Mouse (Mus musculus): Measurements from ENCODE around the gene Arpc4. TPM values are rescaled to one million over a fixed set of nuclear protein-coding genes. Genes with fewer than 3 reads are reported as not detected.

Gene Arpc4
- polyA plus RNA-seq, 1 experiment from 2014 or later: 203 TPM

DNA sequence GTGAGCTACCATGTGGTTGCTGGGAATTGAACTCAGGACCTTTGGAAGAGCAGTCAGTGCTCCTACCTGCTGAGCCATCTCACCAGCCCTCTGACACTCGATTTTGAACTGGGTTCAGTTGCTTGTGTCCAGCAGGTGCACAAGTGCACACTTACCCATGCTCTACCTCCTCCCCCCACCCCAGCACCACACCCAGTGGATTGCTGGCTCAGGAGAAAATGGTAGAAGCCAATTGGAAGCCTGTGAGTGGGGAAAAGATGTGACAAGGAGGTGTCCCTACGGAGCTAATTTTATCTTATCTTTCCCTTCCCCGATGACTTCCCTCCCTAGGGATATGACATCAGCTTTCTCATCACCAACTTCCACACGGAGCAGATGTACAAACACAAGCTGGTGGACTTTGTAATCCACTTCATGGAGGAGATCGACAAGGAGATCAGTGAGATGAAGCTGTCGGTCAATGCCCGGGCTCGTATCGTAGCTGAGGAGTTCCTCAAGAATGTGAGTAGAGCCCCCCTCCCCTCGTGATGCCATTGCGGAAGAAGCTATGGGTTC lies 7.3 kb downstream of the Arpc4 start:
- Histone ChIP-seq H3K4me1 (ENCODE audit: control insufficient read depth, insufficient read depth, low read length) (no peaks in the 10 kb centered on the region), H3K9ac (replicated peaks; ENCODE audit: low read length) (no peak overlapping the region), H3K27ac (replicated peaks; ENCODE audit: low read depth, low read length) (no peak overlapping the region), H3K4me3 (ENCODE audit: low read depth, low read length) (no peak overlapping the region), H3K9me3 (replicated peaks; ENCODE audit: control insufficient read depth, low read length) (no peaks in the 10 kb centered on the region), H3K36me3 (replicated peaks; ENCODE audit: control insufficient read depth, insufficient read depth, low read depth, low read length) (peaks cover 20% of the 10 kb centered on the region), H3K27me3 (ENCODE audit: control insufficient read depth, insufficient read depth, low read length) (no peaks in the 10 kb centered on the region), H3K4me2 (ENCODE audit: low read depth, low read length) (no peak overlapping the region)
- WGBS: 88% methylated on average over 11 of the region's 11 CpGs
- no peak for ATAC-seq (replicated peaks; ENCODE audit: insufficient number of reproducible peaks, low FRiP score, low TSS enrichment, low read depth)
- no peak for DNase-seq (ENCODE audit: low spot score)

DNA sequence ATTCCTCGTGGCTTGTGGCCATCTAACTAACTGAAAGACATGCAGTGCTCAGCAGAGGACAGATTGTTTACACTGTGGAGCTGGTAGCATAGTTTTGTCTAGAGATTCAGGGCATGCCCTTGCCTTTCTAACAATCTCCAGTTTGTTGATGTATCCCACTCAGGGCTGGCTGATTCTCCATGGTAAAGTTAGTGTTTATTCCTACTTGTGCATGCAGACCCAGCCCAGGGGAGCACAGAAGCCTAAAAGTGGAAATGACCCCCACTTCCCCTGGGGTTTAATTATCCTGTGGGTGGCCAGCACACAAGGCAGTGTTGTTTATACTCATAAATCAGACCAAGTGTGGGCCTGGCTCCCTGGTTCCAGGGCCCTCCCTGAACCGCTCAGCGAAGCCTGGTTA lies 8.1 kb downstream of the Arpc4 start:
- ATAC-seq (replicated peaks; ENCODE audit: insufficient number of reproducible peaks, low FRiP score, low TSS enrichment, low read depth): no peak
- Histone ChIP-seq H3K4me2 (ENCODE audit: low read depth, low read length) (no peak overlapping the region), H3K36me3 (replicated peaks; ENCODE audit: control insufficient read depth, insufficient read depth, low read depth, low read length) (peaks cover 20% of the 10 kb centered on the region), H3K9me3 (replicated peaks; ENCODE audit: control insufficient read depth, low read length) (no peaks in the 10 kb centered on the region), H3K4me1 (ENCODE audit: control insufficient read depth, insufficient read depth, low read length) (no peaks in the 10 kb centered on the region), H3K27ac (replicated peaks; ENCODE audit: low read depth, low read length) (no peak overlapping the region), H3K27me3 (ENCODE audit: control insufficient read depth, insufficient read depth, low read length) (no peaks in the 10 kb centered on the region; the same call in 1 of the 2 replicates), H3K9ac (replicated peaks; ENCODE audit: low read length) (no peak overlapping the region), H3K4me3 (ENCODE audit: low read depth, low read length) (no peak overlapping the region)
- DNase-seq (ENCODE audit: low spot score): no peak
- 86% methylated on average over 3 of the region's 3 CpGs for WGBS

DNA sequence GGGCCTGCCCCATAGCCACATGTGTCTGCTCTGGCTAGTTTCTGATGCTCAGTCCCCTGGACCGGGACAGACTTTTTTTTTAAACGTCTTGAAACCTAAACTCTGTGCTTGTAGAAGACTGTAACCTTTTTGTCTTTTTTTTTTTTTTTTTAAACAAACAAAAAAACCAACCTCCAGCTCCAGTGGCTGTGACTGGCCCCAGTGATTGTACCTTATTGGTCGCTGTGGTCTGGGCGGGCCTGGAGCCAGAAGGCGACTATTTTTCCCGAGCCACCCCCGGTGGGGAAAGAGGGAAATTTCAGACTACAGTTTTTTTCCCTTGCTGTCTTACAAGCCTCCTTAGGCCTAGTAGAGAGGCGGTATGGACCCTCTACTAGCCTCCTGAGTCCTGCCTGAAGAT lies 11.0 kb downstream of the Arpc4 start, which contains the start of gene Ttll3:
TSS of gene Ttll3 (plus strand) at position 301 of the 400 bp plus-strand sequence.
- DNase-seq (ENCODE audit: low spot score) (no peak), ATAC-seq (replicated peaks; ENCODE audit: insufficient number of reproducible peaks, low FRiP score, low TSS enrichment, low read depth) (no peak)
- no peaks in the 10 kb centered on the region; the same call in 1 of the 2 replicates for H3K4me1 ChIP-seq (ENCODE audit: control insufficient read depth, insufficient read depth, low read length)
- no peaks in the 10 kb centered on the region for H3K9me3 ChIP-seq (replicated peaks; ENCODE audit: control insufficient read depth, low read length)
- H3K27ac ChIP-seq (replicated peaks; ENCODE audit: low read depth, low read length): no peak within 1 kb of the TSS
- H3K9ac ChIP-seq (replicated peaks; ENCODE audit: low read length): no peak within 1 kb of the TSS
- no peak within 1 kb of the TSS; the same call in 1 of the 2 replicates for H3K4me2 ChIP-seq (ENCODE audit: low read depth, low read length)
- WGBS: 76% methylated on average over 8 of the region's 8 CpGs
- no peak within 1 kb of the TSS for H3K4me3 ChIP-seq (ENCODE audit: low read depth, low read length)
- no peaks in the 10 kb centered on the region; the same call in 1 of the 2 replicates for H3K27me3 ChIP-seq (ENCODE audit: control insufficient read depth, insufficient read depth, low read length)
- peaks cover 15% of the 10 kb centered on the region for H3K36me3 ChIP-seq (replicated peaks; ENCODE audit: control insufficient read depth, insufficient read depth, low read depth, low read length)

DNA sequence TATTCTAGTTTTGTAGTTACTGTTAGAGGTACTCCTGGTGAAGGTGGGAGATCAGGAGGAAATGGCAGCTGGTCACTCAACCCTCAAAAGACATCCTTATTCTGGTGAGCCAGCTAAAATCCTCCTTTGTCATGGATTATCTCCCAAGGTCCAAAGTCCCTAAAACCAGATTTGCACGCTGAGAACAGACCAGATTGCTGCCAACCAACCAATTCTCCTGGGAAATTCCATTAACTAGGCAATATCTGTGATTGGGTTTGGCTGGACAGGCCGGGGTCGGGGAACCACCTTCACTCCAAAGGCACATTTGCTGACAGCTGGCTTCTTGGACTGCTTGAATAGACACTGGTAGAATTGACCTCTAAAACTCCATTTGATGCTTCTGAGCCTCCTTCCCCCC lies 12.8 kb downstream of the Arpc4 start:
- Histone ChIP-seq H3K4me1 (ENCODE audit: control insufficient read depth, insufficient read depth, low read length) (no peaks in the 10 kb centered on the region; the same call in 1 of the 2 replicates), H3K9ac (replicated peaks; ENCODE audit: low read length) (no peak overlapping the region), H3K9me3 (replicated peaks; ENCODE audit: control insufficient read depth, low read length) (no peaks in the 10 kb centered on the region), H3K27ac (replicated peaks; ENCODE audit: low read depth, low read length) (no peak overlapping the region), H3K4me3 (ENCODE audit: low read depth, low read length) (no peak overlapping the region), H3K27me3 (ENCODE audit: control insufficient read depth, insufficient read depth, low read length) (no peaks in the 10 kb centered on the region; the same call in 1 of the 2 replicates), H3K4me2 (ENCODE audit: low read depth, low read length) (no peak overlapping the region), H3K36me3 (replicated peaks; ENCODE audit: control insufficient read depth, insufficient read depth, low read depth, low read length) (peaks cover 2% of the 10 kb centered on the region)
- no peak for ATAC-seq (replicated peaks; ENCODE audit: insufficient number of reproducible peaks, low FRiP score, low TSS enrichment, low read depth)
- no peak for DNase-seq (ENCODE audit: low spot score)
- 81% methylated on average over 3 of the region's 3 CpGs for WGBS

DNA sequence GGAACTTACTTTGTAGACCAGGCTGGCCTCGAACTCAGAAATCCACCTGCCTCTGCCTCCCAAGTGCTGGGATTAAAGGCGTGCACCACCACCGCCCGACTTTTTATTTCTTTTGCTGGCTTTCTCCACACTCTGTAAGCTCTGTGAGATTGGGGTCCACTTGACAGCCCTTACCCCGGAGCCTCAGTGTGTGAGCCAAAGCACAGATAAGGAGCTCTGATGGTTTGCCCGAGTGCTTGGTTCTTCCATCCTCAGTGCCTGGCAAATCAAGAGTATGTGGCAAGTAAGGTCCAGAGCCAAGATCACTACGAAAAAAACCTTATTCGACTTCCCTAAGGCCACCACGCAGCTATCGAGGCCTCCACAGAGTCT lies 14.1 kb downstream of the Arpc4 start:
- H3K36me3 ChIP-seq (replicated peaks; ENCODE audit: control insufficient read depth, insufficient read depth, low read depth, low read length): no peaks in the 10 kb centered on the region; the same call in none of the 2 replicates
- H3K4me1 ChIP-seq (ENCODE audit: control insufficient read depth, insufficient read depth, low read length): no peaks in the 10 kb centered on the region; the same call in 1 of the 2 replicates
- DNase-seq (ENCODE audit: low spot score) (no peak), ATAC-seq (replicated peaks; ENCODE audit: insufficient number of reproducible peaks, low FRiP score, low TSS enrichment, low read depth) (peak; percentile 2; the same call in 1 of the 2 replicates)
- no peaks in the 10 kb centered on the region; the same call in 1 of the 2 replicates for H3K27me3 ChIP-seq (ENCODE audit: control insufficient read depth, insufficient read depth, low read length)
- H3K27ac ChIP-seq (replicated peaks; ENCODE audit: low read depth, low read length): no peak overlapping the region
- H3K9ac ChIP-seq (replicated peaks; ENCODE audit: low read length): peak overlapping the region; percentile 66
- no peaks in the 10 kb centered on the region for H3K9me3 ChIP-seq (replicated peaks; ENCODE audit: control insufficient read depth, low read length)
- peak overlapping the region; percentile 44 for H3K4me3 ChIP-seq (ENCODE audit: low read depth, low read length)
- 30% methylated on average over 10 of the region's 10 CpGs for WGBS
- peak overlapping the region; percentile 92 for H3K4me2 ChIP-seq (ENCODE audit: low read depth, low read length)

DNA sequence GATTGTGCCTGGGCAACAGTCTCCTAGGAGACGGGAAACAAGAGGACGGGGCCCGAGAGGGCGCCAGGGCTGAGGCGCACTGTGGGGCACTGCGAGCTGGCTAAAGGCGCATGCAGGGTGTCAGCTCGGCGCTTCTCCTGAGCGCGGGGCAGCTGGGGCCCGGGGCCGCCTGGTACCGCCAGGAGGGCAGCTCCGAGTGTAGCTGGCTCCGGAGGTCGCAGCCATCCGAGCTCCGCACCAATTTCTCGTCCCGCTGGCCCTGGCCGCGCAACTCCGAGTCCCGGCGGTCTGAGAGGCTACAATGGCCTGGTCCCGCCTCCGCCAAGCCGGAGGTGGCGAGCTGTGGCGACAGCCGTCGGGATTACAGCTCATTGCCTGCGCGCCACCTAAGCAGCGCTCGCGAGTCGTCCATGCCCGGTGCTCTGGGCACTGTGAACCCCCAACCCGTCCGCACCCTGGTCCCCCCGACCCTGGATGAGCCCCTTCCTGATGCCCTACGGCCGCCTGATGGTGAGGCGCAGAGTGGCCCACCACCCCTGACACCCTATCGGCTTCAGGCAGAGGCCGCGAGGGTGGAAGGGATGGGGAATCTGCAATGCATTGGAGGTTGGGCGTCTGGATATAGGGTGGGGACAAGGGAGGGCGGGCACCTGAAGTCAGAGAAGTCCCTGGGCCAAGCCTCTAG lies 14.6 kb downstream of the Arpc4 start:
- ATAC-seq (replicated peaks; ENCODE audit: insufficient number of reproducible peaks, low FRiP score, low TSS enrichment, low read depth) (peak; percentile 78), DNase-seq (ENCODE audit: low spot score) (peak; percentile 71)
- H3K27me3 ChIP-seq (ENCODE audit: control insufficient read depth, insufficient read depth, low read length): no peaks in the 10 kb centered on the region; the same call in 1 of the 2 replicates
- no peaks in the 10 kb centered on the region; the same call in none of the 2 replicates for H3K36me3 ChIP-seq (replicated peaks; ENCODE audit: control insufficient read depth, insufficient read depth, low read depth, low read length)
- H3K4me3 ChIP-seq (ENCODE audit: low read depth, low read length): peak overlapping the region; percentile 44
- H3K27ac ChIP-seq (replicated peaks; ENCODE audit: low read depth, low read length): no peak overlapping the region
- peak overlapping the region; percentile 66 for H3K9ac ChIP-seq (replicated peaks; ENCODE audit: low read length)
- peak overlapping the region; percentile 92 for H3K4me2 ChIP-seq (ENCODE audit: low read depth, low read length)
- WGBS: 1% methylated on average over 51 of the region's 51 CpGs
- no peaks in the 10 kb centered on the region for H3K9me3 ChIP-seq (replicated peaks; ENCODE audit: control insufficient read depth, low read length)
- no peaks in the 10 kb centered on the region; the same call in 1 of the 2 replicates for H3K4me1 ChIP-seq (ENCODE audit: control insufficient read depth, insufficient read depth, low read length)

DNA sequence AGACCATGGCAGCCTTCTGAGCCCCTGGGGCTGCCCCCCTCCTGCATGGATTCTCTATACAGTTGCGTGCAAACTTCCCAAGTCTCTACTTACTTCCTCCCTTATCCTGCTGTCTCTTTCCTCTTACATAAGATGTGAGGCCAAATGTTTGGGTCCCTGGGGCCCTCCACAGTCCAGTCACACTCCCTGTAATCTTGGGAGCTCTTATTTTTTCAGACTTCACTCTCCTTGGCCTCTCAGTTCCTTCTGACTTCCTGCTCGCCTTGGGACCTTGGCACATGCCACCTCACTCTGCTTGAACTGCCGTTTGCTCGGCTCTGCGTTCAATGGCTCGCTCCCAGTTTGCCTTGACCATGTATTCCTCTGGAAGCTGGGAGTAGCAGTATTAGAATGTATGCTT lies 16.0 kb downstream of the Arpc4 start:
- Histone ChIP-seq H3K27ac (replicated peaks; ENCODE audit: low read depth, low read length) (no peak overlapping the region), H3K4me3 (ENCODE audit: low read depth, low read length) (no peak overlapping the region), H3K4me2 (ENCODE audit: low read depth, low read length) (no peak overlapping the region), H3K27me3 (ENCODE audit: control insufficient read depth, insufficient read depth, low read length) (no peaks in the 10 kb centered on the region; the same call in 1 of the 2 replicates), H3K36me3 (replicated peaks; ENCODE audit: control insufficient read depth, insufficient read depth, low read depth, low read length) (no peaks in the 10 kb centered on the region; the same call in none of the 2 replicates), H3K4me1 (ENCODE audit: control insufficient read depth, insufficient read depth, low read length) (no peaks in the 10 kb centered on the region; the same call in 1 of the 2 replicates), H3K9me3 (replicated peaks; ENCODE audit: control insufficient read depth, low read length) (no peaks in the 10 kb centered on the region), H3K9ac (replicated peaks; ENCODE audit: low read length) (no peak overlapping the region)
- DNase-seq (ENCODE audit: low spot score) (no peak), ATAC-seq (replicated peaks; ENCODE audit: insufficient number of reproducible peaks, low FRiP score, low TSS enrichment, low read depth) (no peak)
- WGBS: 81% methylated on average over 6 of the region's 6 CpGs

DNA sequence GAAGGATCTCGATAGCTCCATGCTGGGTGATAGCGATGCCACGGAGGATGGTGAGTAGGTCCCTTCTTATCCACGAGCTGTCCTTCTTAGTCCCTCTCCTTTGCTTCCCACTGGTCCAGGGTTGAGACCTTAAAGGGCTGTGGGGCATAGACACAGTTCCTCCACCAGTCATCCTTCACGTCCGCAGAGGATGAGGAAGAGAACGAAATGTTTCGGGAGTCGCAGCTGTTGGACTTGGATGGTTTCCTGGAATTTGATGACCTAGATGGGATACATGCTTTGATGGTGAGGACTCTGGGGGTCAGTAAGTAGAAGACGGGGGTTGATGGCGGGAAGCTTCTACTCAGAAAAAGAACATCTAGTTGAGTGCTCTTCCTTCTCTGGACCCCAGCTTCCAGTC lies 16.9 kb downstream of the Arpc4 start:
- Histone ChIP-seq H3K4me1 (ENCODE audit: control insufficient read depth, insufficient read depth, low read length) (no peaks in the 10 kb centered on the region; the same call in 1 of the 2 replicates), H3K4me3 (ENCODE audit: low read depth, low read length) (no peak overlapping the region), H3K27ac (replicated peaks; ENCODE audit: low read depth, low read length) (no peak overlapping the region), H3K4me2 (ENCODE audit: low read depth, low read length) (no peak overlapping the region), H3K9ac (replicated peaks; ENCODE audit: low read length) (no peak overlapping the region), H3K27me3 (ENCODE audit: control insufficient read depth, insufficient read depth, low read length) (no peaks in the 10 kb centered on the region; the same call in 1 of the 2 replicates), H3K9me3 (replicated peaks; ENCODE audit: control insufficient read depth, low read length) (no peaks in the 10 kb centered on the region), H3K36me3 (replicated peaks; ENCODE audit: control insufficient read depth, insufficient read depth, low read depth, low read length) (no peaks in the 10 kb centered on the region; the same call in 1 of the 2 replicates)
- ATAC-seq (replicated peaks; ENCODE audit: insufficient number of reproducible peaks, low FRiP score, low TSS enrichment, low read depth): no peak
- WGBS: 94% methylated on average over 11 of the region's 11 CpGs
- no peak for DNase-seq (ENCODE audit: low spot score)
